Mouse (Mus musculus): ENCODE data around the gene Pole3. TPM values are rescaled to one million over a fixed set of nuclear protein-coding genes. Genes with fewer than 3 reads are reported as not detected.
"Not testable (repeated sequence)": the region's sequence is repeated elsewhere in the genome, so short reads cannot be mapped to it uniquely, and the experiment has no call there.

The Pole3 gene
- polyA plus RNA-seq, 1 experiment = 47.9 TPM

DNA sequence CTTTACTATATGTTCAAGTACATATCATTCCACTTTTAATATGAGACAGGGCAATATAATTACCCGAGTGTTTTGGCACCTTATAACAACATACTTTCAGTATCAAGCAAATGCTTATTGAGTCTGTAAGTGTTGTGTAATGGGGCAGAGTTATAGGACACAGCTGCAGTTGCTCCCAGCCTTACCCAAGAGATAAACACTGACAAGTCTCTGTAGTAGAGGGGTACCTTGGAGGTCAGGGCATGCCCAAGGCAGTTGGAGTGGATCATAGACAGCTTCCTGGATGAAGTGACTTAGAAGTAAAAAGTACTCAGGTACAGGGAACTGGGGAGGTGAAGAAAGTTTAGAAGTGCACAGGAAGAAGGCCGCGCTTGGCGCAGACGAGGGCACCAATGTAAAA is 37.7 kb downstream of the Pole3 start:
- no peak for DNase-seq (ENCODE audit: low read depth)
- no peak for TF ChIP-seq POLR2A (IDR thresholded peaks at IDR 0.05; ENCODE audit: borderline replicate concordance, extremely low read depth, insufficient read depth, insufficient read length, poor library complexity, severe bottlenecking)
- no peak for TF ChIP-seq CTCF (IDR thresholded peaks at IDR 0.05; ENCODE audit: borderline replicate concordance, extremely low read depth, insufficient read depth, insufficient read length)

GRCm38 (mm10) chr4:62486162-62486696 is 38.6 kb downstream of the Pole3 start:
- no peak for DNase-seq (ENCODE audit: low read depth)
- TF ChIP-seq POLR2A (IDR thresholded peaks at IDR 0.05; ENCODE audit: borderline replicate concordance, extremely low read depth, insufficient read depth, insufficient read length, poor library complexity, severe bottlenecking) = no peak
- TF ChIP-seq CTCF (IDR thresholded peaks at IDR 0.05; ENCODE audit: borderline replicate concordance, extremely low read depth, insufficient read depth, insufficient read length) = no peak

DNA sequence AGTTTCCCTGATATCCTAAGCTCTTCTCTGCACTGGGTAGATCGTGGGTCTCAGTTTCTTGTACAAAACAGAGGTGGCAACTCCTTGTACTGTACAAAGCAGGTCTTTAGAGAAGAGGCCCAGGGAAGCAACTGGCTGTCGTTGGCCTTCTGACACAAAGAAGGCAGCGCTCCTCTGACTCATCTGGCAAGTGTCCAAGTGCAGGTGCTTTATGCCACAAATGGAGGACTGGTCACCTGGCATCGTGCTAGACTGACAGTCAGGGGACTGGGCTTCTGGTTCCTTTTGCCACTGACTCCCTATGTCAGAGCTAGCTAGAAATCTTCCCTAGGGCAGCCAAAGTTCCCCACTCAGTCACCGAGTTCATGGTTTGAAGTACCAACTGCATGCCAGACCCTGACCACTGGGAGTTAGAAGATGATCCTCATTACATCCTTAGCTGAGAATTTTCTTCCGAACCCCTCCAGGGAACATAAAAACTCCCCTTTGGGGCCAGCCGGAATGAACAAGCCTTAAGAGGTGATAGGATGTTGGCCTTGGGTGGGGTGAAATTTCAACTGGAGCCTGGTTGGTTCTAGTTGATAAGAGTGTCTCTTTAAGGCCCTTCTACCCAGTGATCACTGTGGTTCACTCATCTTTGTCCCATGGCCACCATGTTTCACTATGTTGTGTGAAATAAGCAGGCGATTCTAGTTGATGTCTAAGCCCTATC is 39.3 kb downstream of the Pole3 start:
- TF ChIP-seq POLR2A (IDR thresholded peaks at IDR 0.05; ENCODE audit: borderline replicate concordance, extremely low read depth, insufficient read depth, insufficient read length, poor library complexity, severe bottlenecking) (no peak), CTCF (IDR thresholded peaks at IDR 0.05; ENCODE audit: borderline replicate concordance, extremely low read depth, insufficient read depth, insufficient read length) (no peak)
- no peak for DNase-seq (ENCODE audit: low read depth)

DNA sequence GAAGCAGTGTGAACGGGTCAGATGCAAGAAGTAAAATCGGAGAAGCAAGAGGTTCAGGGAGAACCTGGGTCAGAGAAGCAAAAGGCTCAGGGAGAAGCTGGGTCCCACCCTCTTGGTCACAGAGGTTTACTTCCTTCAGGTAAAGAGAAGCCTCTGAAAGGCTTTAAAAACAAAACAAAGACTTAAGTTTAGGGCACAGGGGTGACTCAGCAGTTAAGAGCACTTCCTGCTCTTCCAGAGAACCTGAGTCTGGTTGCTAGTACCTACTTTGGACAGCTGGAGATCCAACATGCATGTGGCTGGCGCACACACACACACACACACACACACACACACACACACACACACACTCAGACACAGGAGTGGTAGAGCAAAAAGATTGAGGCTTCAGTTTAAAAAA is 39.9 kb downstream of the Pole3 start:
- no peak for DNase-seq (ENCODE audit: low read depth)
- no peak for TF ChIP-seq CTCF (IDR thresholded peaks at IDR 0.05; ENCODE audit: borderline replicate concordance, extremely low read depth, insufficient read depth, insufficient read length)
- TF ChIP-seq POLR2A (IDR thresholded peaks at IDR 0.05; ENCODE audit: borderline replicate concordance, extremely low read depth, insufficient read depth, insufficient read length, poor library complexity, severe bottlenecking) = no peak

DNA sequence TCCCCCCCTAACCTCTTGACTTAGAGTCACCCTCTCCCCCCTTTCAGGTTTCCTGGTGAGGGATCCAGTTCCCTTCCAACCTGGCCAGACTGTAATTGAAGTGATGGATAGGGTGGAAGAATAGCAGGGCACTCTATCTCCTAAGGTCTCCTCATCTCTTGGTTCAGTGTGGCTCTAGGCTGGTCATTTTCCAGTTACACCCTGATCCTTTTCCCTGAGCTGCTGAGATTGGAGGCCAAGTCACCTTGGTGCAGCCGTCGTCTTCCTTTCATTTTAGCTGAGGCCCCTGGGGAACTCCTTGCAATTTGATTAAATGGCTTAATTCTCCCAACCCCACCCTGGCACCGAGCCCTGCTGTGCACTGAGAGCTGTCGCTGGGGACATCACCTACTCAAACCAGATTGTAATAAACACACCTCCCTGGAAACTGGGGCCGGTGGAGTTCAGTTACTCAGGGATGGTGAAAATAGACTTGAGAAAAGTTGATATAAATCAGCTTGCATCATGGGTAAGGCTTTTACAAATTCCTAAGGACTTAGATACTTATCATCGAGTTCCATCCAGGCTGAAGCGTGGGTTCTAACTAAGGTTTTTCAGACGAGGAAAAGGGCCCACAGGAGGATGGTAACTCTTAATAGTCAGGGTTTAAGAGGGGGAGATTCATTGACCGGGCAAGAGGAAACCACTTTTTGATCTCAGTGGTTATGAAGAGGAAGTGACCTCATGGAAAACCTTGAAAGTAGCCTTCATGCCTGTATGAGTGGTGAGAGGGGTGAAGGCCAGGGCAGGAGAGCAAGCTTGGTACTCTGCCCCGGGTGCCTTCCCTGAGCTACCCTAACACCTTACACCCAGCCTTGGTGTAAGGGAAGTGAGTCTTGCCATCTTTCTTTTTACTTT is 43.9 kb downstream of the Pole3 start:
- TF ChIP-seq POLR2A (IDR thresholded peaks at IDR 0.05; ENCODE audit: borderline replicate concordance, extremely low read depth, insufficient read depth, insufficient read length, poor library complexity, severe bottlenecking) = no peak
- TF ChIP-seq CTCF (IDR thresholded peaks at IDR 0.05; ENCODE audit: borderline replicate concordance, extremely low read depth, insufficient read depth, insufficient read length) = no peak
- DNase-seq (ENCODE audit: low read depth) = no peak

- peak; percentile 23 for DNase-seq (ENCODE audit: low read depth)
- no peak for TF ChIP-seq POLR2A (IDR thresholded peaks at IDR 0.05; ENCODE audit: borderline replicate concordance, extremely low read depth, insufficient read depth, insufficient read length, poor library complexity, severe bottlenecking)
- TF ChIP-seq CTCF (IDR thresholded peaks at IDR 0.05; ENCODE audit: borderline replicate concordance, extremely low read depth, insufficient read depth, insufficient read length) = no peak
Observed at GRCm38 (mm10) chr4:62479937-62480708, 44.7 kb downstream of the Pole3 start, which contains the start of gene Bspry. TSS of gene Bspry (plus strand) at chr4:62480053.

- not testable (repeated sequence) for DNase-seq (ENCODE audit: low read depth)
Observed at GRCm38 (mm10) chr4:62479593-62479936, 45.3 kb downstream of the Pole3 start.

GRCm38 (mm10) chr4:62477542-62478244 is 47.2 kb downstream of the Pole3 start:
- TF ChIP-seq CTCF (IDR thresholded peaks at IDR 0.05; ENCODE audit: borderline replicate concordance, extremely low read depth, insufficient read depth, insufficient read length) = no peak
- TF ChIP-seq POLR2A (IDR thresholded peaks at IDR 0.05; ENCODE audit: borderline replicate concordance, extremely low read depth, insufficient read depth, insufficient read length, poor library complexity, severe bottlenecking) = no peak
- DNase-seq (ENCODE audit: low read depth) = no peak

DNA sequence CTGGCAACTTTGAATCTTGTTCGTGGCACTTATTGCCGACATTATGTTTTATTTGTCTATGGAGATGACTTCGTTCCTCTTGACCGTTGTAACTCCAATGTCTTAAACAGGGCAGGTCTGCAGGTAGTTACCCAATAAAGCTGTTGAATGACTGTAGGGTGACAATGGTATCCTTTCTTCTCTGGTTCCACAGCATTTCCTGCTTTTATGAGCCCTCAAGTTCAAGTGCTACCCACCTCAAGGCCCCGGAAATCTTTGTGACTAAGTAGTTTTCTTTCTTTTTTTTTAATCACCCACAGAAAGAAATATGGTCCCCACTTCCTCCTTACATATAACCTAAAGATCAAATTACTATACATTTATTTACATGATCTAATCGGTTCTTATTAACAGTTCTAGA is 49.1 kb downstream of the Pole3 start:
- no peak for DNase-seq (ENCODE audit: low read depth)
- TF ChIP-seq POLR2A (IDR thresholded peaks at IDR 0.05; ENCODE audit: borderline replicate concordance, extremely low read depth, insufficient read depth, insufficient read length, poor library complexity, severe bottlenecking) = no peak
- TF ChIP-seq CTCF (IDR thresholded peaks at IDR 0.05; ENCODE audit: borderline replicate concordance, extremely low read depth, insufficient read depth, insufficient read length) = no peak

DNA sequence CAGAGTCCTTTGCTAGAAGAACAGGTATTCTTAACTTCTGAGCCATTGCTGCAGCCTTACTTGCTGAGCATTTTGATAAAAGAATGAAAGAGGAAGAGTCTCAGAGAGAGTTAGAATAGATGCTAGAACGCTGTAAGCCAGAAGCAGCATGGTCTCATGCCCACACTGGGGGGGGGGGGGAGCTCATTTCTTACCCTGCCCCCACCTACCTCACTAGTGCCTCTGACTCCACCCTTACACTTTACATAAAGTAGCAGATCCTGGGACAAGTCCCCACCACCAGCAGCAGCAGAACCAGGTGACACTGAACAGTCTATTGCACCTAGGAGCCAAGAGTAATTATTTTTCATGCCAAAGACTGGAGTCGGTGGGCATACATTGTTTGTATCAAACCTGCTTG is 49.7 kb downstream of the Pole3 start:
- no peak for DNase-seq (ENCODE audit: low read depth)
- TF ChIP-seq POLR2A (IDR thresholded peaks at IDR 0.05; ENCODE audit: borderline replicate concordance, extremely low read depth, insufficient read depth, insufficient read length, poor library complexity, severe bottlenecking) (no peak), CTCF (IDR thresholded peaks at IDR 0.05; ENCODE audit: borderline replicate concordance, extremely low read depth, insufficient read depth, insufficient read length) (no peak)

Other genes with a start within 250 kb of the Pole3 start
- gene Fkbp15, start 164.5 kb downstream of the Pole3 start, polyA plus RNA-seq (2012; rRNA removed) = 22.3 and 22.4 TPM in 2 replicates
- gene Slc31a1, start 164.3 kb downstream of the Pole3 start, polyA plus RNA-seq (2012; rRNA removed) = 30.0 and 32.3 TPM in 2 replicates
- 84.0 and 92.6 TPM in 2 replicates for gene Cdc26, start 116.4 kb downstream of the Pole3 start, polyA plus RNA-seq (2012; rRNA removed)
- gene Prpf4, start 116.3 kb downstream of the Pole3 start, polyA plus RNA-seq (2012; rRNA removed) = 23.4 and 26.7 TPM in 2 replicates
- gene Rnf183, start 89.8 kb downstream of the Pole3 start, polyA plus RNA-seq (2012; rRNA removed) = 0.96 and 1.2 TPM in 2 replicates
- gene Wdr31, start 54.2 kb downstream of the Pole3 start, polyA plus RNA-seq (2012; rRNA removed) = 6.9 and 8.0 TPM in 2 replicates
- 0.72 TPM in 2 replicates for gene Bspry, start 45.0 kb downstream of the Pole3 start, polyA plus RNA-seq (2012; rRNA removed)
- 6.9 and 8.8 TPM in 2 replicates for gene Hdhd3, start 21.6 kb downstream of the Pole3 start, polyA plus RNA-seq (2012; rRNA removed)
- gene Alad, start 5.2 kb downstream of the Pole3 start, polyA plus RNA-seq (2012; rRNA removed) = 47.2 and 50.2 TPM in 2 replicates
- gene 4933430I17Rik, start 301 bp upstream of the Pole3 start, polyA plus RNA-seq (2012; rRNA removed) = 0.77 and 1.0 TPM in 2 replicates
- gene Rgs3, start 34.8 kb upstream of the Pole3 start, polyA plus RNA-seq (2012; rRNA removed) = 68.8 and 92.5 TPM in 2 replicates

Measured in brain, embryonic 14.5 days (tissue).